In genomic region chr17:26382176-26382575, GRCm38 (mm10) we compare ENCODE assay signal across 13 mouse cellular contexts. TPM values are rescaled to one million over a fixed set of nuclear protein-coding genes. Genes with fewer than 3 reads are reported as not detected.
A peak's percentile ranks its signal among the peaks of the same experiment; 100 is the strongest.
DNase-seq lines count a peak whose midpoint lies in the region; ATAC-seq and TF ChIP-seq lines count a peak whose summit lies in the region.
"Had no signal": no experiment of that assay in that cellular context is flagged by ENCODE, and none has a peak within 500 bp of the region (broad histone marks: within the 10 kb centered on the region; RNA-seq: fewer than 3 reads in every experiment).

No protein-coding gene starts in this region.

- 23% methylated on average over 3 of the region's 3 CpGs for WGBS in heart, embryonic 13.5 days
- 62% methylated on average over 3 of the region's 3 CpGs for WGBS in stomach, embryonic 14.5 days
- 78% methylated on average over 3 of the region's 3 CpGs for WGBS in stomach, postnatal 0 days
- WGBS in forebrain, postnatal 0 days = 91% methylated on average over 3 of the region's 3 CpGs

- intact Hi-C loops in heart, postnatal 25 days (cut with DNase I) = no loop called here

- TF ChIP-seq CTCF in stomach, postnatal 0 days (IDR thresholded peaks at IDR 0.05; ENCODE audit: low read depth) = no peak
- TF ChIP-seq CTCF in forebrain, postnatal 0 days (IDR thresholded peaks at IDR 0.05; ENCODE audit: low read depth) = no peak

- H3K9me3 ChIP-seq in heart, embryonic 13.5 days = no peaks in the 10 kb centered on the region
- H3K9me3 ChIP-seq in stomach, embryonic 14.5 days (ENCODE audit: control insufficient read depth, low read depth, low read length) = no peaks in the 10 kb centered on the region
- no peaks in the 10 kb centered on the region for H3K9me3 ChIP-seq in stomach, postnatal 0 days (ENCODE audit: control insufficient read depth, low read length)
- H3K9me3 ChIP-seq in forebrain, postnatal 0 days (ENCODE audit: low read length) = no peaks in the 10 kb centered on the region
- H3K9me3 ChIP-seq: limb, embryonic 13.5 days had no signal

- peak overlapping the region; percentile 13 for H3K27ac ChIP-seq in heart, embryonic 13.5 days (replicated peaks)
- peak overlapping the region; percentile 85; the same call in 1 of the 2 replicates for H3K27ac ChIP-seq in stomach, embryonic 14.5 days (ENCODE audit: low read length)
- H3K27ac ChIP-seq in stomach, postnatal 0 days (replicated peaks) = no peak overlapping the region
- H3K27ac ChIP-seq in forebrain, postnatal 0 days (ENCODE audit: low read depth, low read length) = peak overlapping the region; percentile 96
- H3K27ac ChIP-seq: limb, embryonic 13.5 days had no signal

- H3K9ac ChIP-seq in heart, embryonic 13.5 days = peak overlapping the region; percentile 45; the same call in 1 of the 2 replicates
- H3K9ac ChIP-seq in stomach, embryonic 14.5 days (replicated peaks; ENCODE audit: low read depth, low read length) = no peak overlapping the region
- H3K9ac ChIP-seq in stomach, postnatal 0 days (ENCODE audit: low read length) = no peak overlapping the region
- no peak overlapping the region for H3K9ac ChIP-seq in forebrain, postnatal 0 days
- H3K9ac ChIP-seq: limb, embryonic 13.5 days had no signal

- no peak overlapping the region for H3K4me2 ChIP-seq in heart, embryonic 13.5 days
- H3K4me2 ChIP-seq in stomach, embryonic 14.5 days (replicated peaks; ENCODE audit: low read depth, low read length) = no peak overlapping the region
- no peak overlapping the region for H3K4me2 ChIP-seq in stomach, postnatal 0 days (replicated peaks; ENCODE audit: low read depth)
- no peak overlapping the region for H3K4me2 ChIP-seq in forebrain, postnatal 0 days (ENCODE audit: low read depth)
- H3K4me2 ChIP-seq: limb, embryonic 13.5 days had no signal

- H3K4me3 ChIP-seq in heart, embryonic 13.5 days = no peak overlapping the region
- H3K4me3 ChIP-seq in stomach, embryonic 14.5 days (ENCODE audit: low read depth, low read length) = no peak overlapping the region
- H3K4me3 ChIP-seq in stomach, postnatal 0 days (ENCODE audit: low read depth, low read length) = no peak overlapping the region
- no peak overlapping the region for H3K4me3 ChIP-seq in forebrain, postnatal 0 days (ENCODE audit: low read depth, low read length)
- H3K4me3 ChIP-seq: limb, embryonic 13.5 days had no signal

- H3K36me3 ChIP-seq in heart, embryonic 13.5 days = no peaks in the 10 kb centered on the region
- H3K36me3 ChIP-seq in stomach, embryonic 14.5 days (ENCODE audit: control insufficient read depth, insufficient read depth, low read length) = no peaks in the 10 kb centered on the region
- no peaks in the 10 kb centered on the region for H3K36me3 ChIP-seq in stomach, postnatal 0 days (ENCODE audit: control insufficient read depth, insufficient read depth, low read length)
- H3K36me3 ChIP-seq in forebrain, postnatal 0 days (ENCODE audit: insufficient read depth) = no peaks in the 10 kb centered on the region
- H3K36me3 ChIP-seq: limb, embryonic 13.5 days had no signal

- no peak for TF ChIP-seq EP300 in stomach, postnatal 0 days (optimal IDR thresholded peaks at IDR 0.05)

- H3K27me3 ChIP-seq in heart, embryonic 13.5 days (replicated peaks) = peaks cover 2% of the 10 kb centered on the region
- no peaks in the 10 kb centered on the region for H3K27me3 ChIP-seq in stomach, embryonic 14.5 days (ENCODE audit: control insufficient read depth, insufficient read depth, low read length)
- H3K27me3 ChIP-seq in stomach, postnatal 0 days (ENCODE audit: control insufficient read depth, insufficient read depth, low read length) = no peaks in the 10 kb centered on the region
- no peaks in the 10 kb centered on the region for H3K27me3 ChIP-seq in forebrain, postnatal 0 days (ENCODE audit: insufficient read depth, low read length)
- H3K27me3 ChIP-seq: limb, embryonic 13.5 days had no signal

- no peak for ATAC-seq in heart, embryonic 13.5 days (ENCODE audit: extremely low read depth, insufficient number of reproducible peaks, low FRiP score, low TSS enrichment)
- no peak for ATAC-seq in stomach, embryonic 14.5 days (ENCODE audit: insufficient number of reproducible peaks, insufficient read depth, low FRiP score, low read depth)
- no peak for ATAC-seq in stomach, postnatal 0 days (ENCODE audit: low FRiP score, low TSS enrichment)
- no peak for ATAC-seq in forebrain, postnatal 0 days

- no peak for DNase-seq in heart, postnatal 25 days (ENCODE audit: low spot score)
- no peak for DNase-seq in stomach, postnatal 0 days (ENCODE audit: low spot score)
- no peak for DNase-seq in forebrain, postnatal 0 days
- DNase-seq in frontal cortex, postnatal 36 days (ENCODE audit: low spot score in 2 of 2) = no peak
- no peak for DNase-seq in left cerebral cortex, adult 11 months (ENCODE audit: low spot score)
- no peak for DNase-seq in frontal cortex, postnatal 10 days (ENCODE audit: low spot score in 2 of 2)
- DNase-seq: cerebellum, adult 11-12 months; embryo, embryonic 11 days; kidney, adult 9 months; right cerebral cortex, adult 18-20 months had no signal

- peaks cover 50% of the 10 kb centered on the region for H3K4me1 ChIP-seq in heart, embryonic 13.5 days
- peaks cover 37% of the 10 kb centered on the region for H3K4me1 ChIP-seq in stomach, embryonic 14.5 days (ENCODE audit: control insufficient read depth, insufficient read depth, low read length)
- H3K4me1 ChIP-seq in stomach, postnatal 0 days (replicated peaks; ENCODE audit: control insufficient read depth, insufficient read depth) = peaks cover 7% of the 10 kb centered on the region
- peaks cover 20% of the 10 kb centered on the region for H3K4me1 ChIP-seq in forebrain, postnatal 0 days (ENCODE audit: insufficient read depth)

RNA-seq across cellular contexts. Expression of gene Neurl1b, which starts 32.5 kb away (rescaled TPM):
- 2.1 and 2.3 TPM in 2 replicates for polyA plus RNA-seq in heart, embryonic 13.5 days (2015; fragmentation: Nextera tagmentation; extraction: Ambion mirVana)
- total RNA-seq in heart, postnatal 25 days (2021) = 1 to 10 TPM; 4.7 to 6.3 TPM
- 5.0 and 6.0 TPM in 2 replicates for polyA plus RNA-seq in stomach, embryonic 14.5 days (2014; fragmentation: Nextera tagmentation; extraction: Ambion mirVana)
- polyA plus RNA-seq in stomach, postnatal 0 days (2015; fragmentation: Nextera tagmentation; extraction: Ambion mirVana) = 1.1 and 1.4 TPM in 2 replicates
- 59.1 and 74.1 TPM in 2 replicates for total RNA-seq in forebrain, postnatal 0 days (2014; rRNA removed)
- polyA plus RNA-seq in forebrain, postnatal 0 days (2015; fragmentation: Nextera tagmentation; extraction: Ambion mirVana) = 2.2 and 3.9 TPM in 2 replicates
